Mouse (Mus musculus): ENCODE data around the gene Lrrc4. TPM values are rescaled to one million over a fixed set of nuclear protein-coding genes. Genes with fewer than 3 reads are reported as not detected.

Lrrc4 gene
- polyA plus RNA-seq, 1 experiment from 2014 or later, result 4.7 TPM

DNA sequence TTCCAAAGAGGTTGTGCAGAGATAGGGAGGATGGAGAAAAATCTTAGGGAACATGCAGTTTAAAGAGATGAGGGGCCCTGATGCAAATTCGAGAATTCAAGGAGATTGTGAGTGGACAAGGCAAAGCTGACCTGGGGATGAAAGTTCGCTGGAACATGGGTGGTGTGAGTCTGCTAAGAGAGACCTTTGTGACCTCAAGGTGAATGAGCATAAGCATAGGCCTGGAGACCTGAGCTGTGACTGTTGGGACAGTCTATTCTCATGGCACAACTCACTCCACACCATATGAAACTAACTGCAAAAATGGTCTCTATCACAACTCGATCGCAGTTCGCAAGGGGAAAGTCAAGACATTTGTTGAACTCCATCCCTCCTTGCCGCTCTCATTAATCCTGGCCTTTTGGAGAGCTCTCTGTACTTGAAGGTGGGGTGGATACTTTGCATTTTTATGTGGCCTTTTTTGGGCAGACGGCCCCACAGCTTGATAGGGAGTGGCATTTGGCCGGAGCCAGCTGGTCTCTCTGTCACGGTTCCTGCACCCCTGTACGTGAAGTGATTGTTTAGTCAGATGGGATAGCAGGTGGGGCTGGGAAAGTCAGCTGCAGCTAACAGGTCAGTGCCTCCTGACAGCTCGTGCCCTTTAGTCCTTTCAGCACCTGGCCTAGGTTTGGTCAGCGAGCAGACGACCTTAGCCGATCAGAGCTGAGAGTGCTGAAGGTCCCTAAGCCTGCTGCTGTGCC lies 83.4 kb downstream of the Lrrc4 start:
- DNase-seq (ENCODE audit: low spot score) (no peak), ATAC-seq (ENCODE audit: low FRiP score) (peak; percentile 35; the same call in 1 of the 2 replicates)
- Histone ChIP-seq H3K9me3 (ENCODE audit: control insufficient read depth, low read length) (no peaks in the 10 kb centered on the region), H3K4me2 (replicated peaks; ENCODE audit: low read depth, low read length) (no peak overlapping the region), H3K27ac (ENCODE audit: low read depth, low read length) (no peak overlapping the region), H3K4me3 (ENCODE audit: low read depth, low read length) (no peak overlapping the region), H3K36me3 (ENCODE audit: control insufficient read depth, insufficient read depth, low read length) (no peaks in the 10 kb centered on the region), H3K27me3 (ENCODE audit: control insufficient read depth, insufficient read depth, low read length) (no peaks in the 10 kb centered on the region), H3K4me1 (replicated peaks; ENCODE audit: control insufficient read depth, insufficient read depth, low read length) (no peaks in the 10 kb centered on the region), H3K9ac (ENCODE audit: low read depth, low read length) (no peak overlapping the region)
- WGBS, result 60% methylated on average over 14 of the region's 14 CpGs

DNA sequence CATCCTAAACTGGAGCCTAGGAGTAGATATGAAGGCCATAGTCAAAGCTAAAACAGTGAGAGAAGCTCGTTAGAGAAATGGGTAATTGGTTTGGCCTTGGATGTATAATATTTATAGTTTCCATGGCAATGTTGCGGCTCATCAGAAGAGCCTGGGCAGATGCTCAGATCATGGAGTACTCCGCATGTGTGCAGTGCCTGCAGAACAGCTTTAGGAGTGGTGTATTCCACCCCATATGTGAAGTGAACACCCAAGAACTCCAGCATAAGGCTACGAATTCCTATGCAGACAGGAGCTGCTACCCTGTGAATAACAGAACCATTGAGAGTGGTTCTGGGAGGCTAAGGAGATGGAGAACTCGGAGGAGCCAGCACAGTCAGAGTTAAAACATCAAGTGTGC lies 84.5 kb downstream of the Lrrc4 start:
- H3K4me1 ChIP-seq (replicated peaks; ENCODE audit: control insufficient read depth, insufficient read depth, low read length), result no peaks in the 10 kb centered on the region
- no peak overlapping the region for H3K27ac ChIP-seq (ENCODE audit: low read depth, low read length)
- H3K9me3 ChIP-seq (ENCODE audit: control insufficient read depth, low read length), result no peaks in the 10 kb centered on the region
- no peaks in the 10 kb centered on the region for H3K27me3 ChIP-seq (ENCODE audit: control insufficient read depth, insufficient read depth, low read length)
- H3K4me3 ChIP-seq (ENCODE audit: low read depth, low read length), result no peak overlapping the region
- H3K4me2 ChIP-seq (replicated peaks; ENCODE audit: low read depth, low read length), result no peak overlapping the region
- 95% methylated on average over 5 of the region's 5 CpGs for WGBS
- DNase-seq (ENCODE audit: low spot score), result no peak
- no peak overlapping the region for H3K9ac ChIP-seq (ENCODE audit: low read depth, low read length)
- ATAC-seq (ENCODE audit: low FRiP score), result no peak
- H3K36me3 ChIP-seq (ENCODE audit: control insufficient read depth, insufficient read depth, low read length), result no peaks in the 10 kb centered on the region

DNA sequence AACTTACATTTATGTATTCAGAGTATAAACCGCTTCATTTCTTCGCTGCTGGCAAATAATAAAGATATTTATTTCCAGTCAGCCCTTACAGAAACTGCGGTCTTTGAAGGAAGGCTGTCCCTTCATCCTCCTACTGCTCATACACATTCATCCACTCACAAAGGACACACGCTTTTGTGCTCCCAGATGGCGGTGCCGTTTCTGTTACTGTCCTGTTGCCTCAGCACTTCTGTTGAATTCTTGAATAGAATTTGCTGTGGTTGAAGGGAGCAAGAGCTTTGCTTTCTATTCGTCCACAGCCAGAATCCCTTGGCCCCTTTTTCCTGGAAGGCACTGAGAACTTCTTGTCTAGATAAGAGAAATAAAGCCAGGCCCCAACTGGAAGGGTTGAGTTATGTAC lies 85.7 kb downstream of the Lrrc4 start:
- H3K27me3 ChIP-seq (ENCODE audit: control insufficient read depth, insufficient read depth, low read length), result no peaks in the 10 kb centered on the region
- no peaks in the 10 kb centered on the region for H3K9me3 ChIP-seq (ENCODE audit: control insufficient read depth, low read length)
- H3K4me1 ChIP-seq (replicated peaks; ENCODE audit: control insufficient read depth, insufficient read depth, low read length), result no peaks in the 10 kb centered on the region
- no peak for ATAC-seq (ENCODE audit: low FRiP score)
- WGBS, result 82% methylated on average over 7 of the region's 7 CpGs
- no peaks in the 10 kb centered on the region for H3K36me3 ChIP-seq (ENCODE audit: control insufficient read depth, insufficient read depth, low read length)
- H3K4me2 ChIP-seq (replicated peaks; ENCODE audit: low read depth, low read length), result no peak overlapping the region
- H3K27ac ChIP-seq (ENCODE audit: low read depth, low read length), result no peak overlapping the region
- no peak overlapping the region for H3K9ac ChIP-seq (ENCODE audit: low read depth, low read length)
- DNase-seq (ENCODE audit: low spot score), result no peak
- no peak overlapping the region for H3K4me3 ChIP-seq (ENCODE audit: low read depth, low read length)

DNA sequence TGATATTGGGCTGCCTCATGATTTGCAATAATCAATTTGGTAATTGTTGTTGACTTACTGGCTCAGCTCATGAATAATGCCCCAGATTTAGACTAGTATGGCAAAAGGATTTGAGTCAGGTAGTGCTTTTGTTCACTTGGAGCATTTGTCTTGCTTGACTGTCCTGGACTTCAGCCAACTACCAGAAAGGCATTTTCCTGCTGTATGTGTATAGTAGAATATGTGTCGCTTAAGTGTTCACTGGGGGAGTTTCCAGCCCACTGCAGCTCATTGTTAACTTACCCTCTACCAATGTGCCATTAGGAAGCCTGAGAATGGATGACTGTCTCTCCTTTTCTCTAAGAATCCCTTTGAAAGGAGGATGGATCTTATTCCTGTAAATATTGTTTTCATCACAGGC lies 88.0 kb downstream of the Lrrc4 start:
- H3K36me3 ChIP-seq (ENCODE audit: control insufficient read depth, insufficient read depth, low read length), result no peaks in the 10 kb centered on the region
- ATAC-seq (ENCODE audit: low FRiP score) (no peak), DNase-seq (ENCODE audit: low spot score) (no peak)
- H3K9ac ChIP-seq (ENCODE audit: low read depth, low read length), result no peak overlapping the region
- no peak overlapping the region for H3K4me3 ChIP-seq (ENCODE audit: low read depth, low read length)
- 57% methylated on average over 1 of the region's 1 CpGs for whole genome bisulfite sequencing
- H3K9me3 ChIP-seq (ENCODE audit: control insufficient read depth, low read length), result no peaks in the 10 kb centered on the region
- H3K27me3 ChIP-seq (ENCODE audit: control insufficient read depth, insufficient read depth, low read length), result no peaks in the 10 kb centered on the region
- no peaks in the 10 kb centered on the region for H3K4me1 ChIP-seq (replicated peaks; ENCODE audit: control insufficient read depth, insufficient read depth, low read length)
- H3K4me2 ChIP-seq (replicated peaks; ENCODE audit: low read depth, low read length), result no peak overlapping the region
- H3K27ac ChIP-seq (ENCODE audit: low read depth, low read length), result no peak overlapping the region

DNA sequence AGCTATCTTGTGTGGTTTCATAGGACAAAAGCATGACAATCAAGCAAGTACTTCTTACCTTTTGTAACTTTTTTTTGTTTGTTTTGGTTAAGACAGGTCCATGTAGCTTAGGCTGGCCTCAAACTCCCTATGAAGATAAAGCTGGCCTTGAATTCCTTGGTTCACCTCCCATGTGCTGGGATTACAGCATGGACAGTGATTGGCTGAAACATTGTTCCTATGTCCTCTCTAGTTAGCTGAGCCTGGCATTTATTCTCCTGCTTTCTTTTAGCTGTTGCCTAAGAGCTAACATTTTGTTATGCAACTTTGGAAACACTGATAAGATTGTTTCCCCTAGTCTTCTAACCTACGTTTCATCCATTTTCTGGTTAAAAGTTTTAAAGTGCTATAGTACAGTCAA lies 93.9 kb downstream of the Lrrc4 start:
- Histone ChIP-seq H3K9ac (ENCODE audit: low read depth, low read length) (no peak overlapping the region), H3K4me3 (ENCODE audit: low read depth, low read length) (no peak overlapping the region), H3K4me2 (replicated peaks; ENCODE audit: low read depth, low read length) (no peak overlapping the region), H3K27me3 (ENCODE audit: control insufficient read depth, insufficient read depth, low read length) (no peaks in the 10 kb centered on the region), H3K9me3 (ENCODE audit: control insufficient read depth, low read length) (no peaks in the 10 kb centered on the region), H3K4me1 (replicated peaks; ENCODE audit: control insufficient read depth, insufficient read depth, low read length) (no peaks in the 10 kb centered on the region), H3K27ac (ENCODE audit: low read depth, low read length) (no peak overlapping the region), H3K36me3 (ENCODE audit: control insufficient read depth, insufficient read depth, low read length) (no peaks in the 10 kb centered on the region)
- no peak for ATAC-seq (ENCODE audit: low FRiP score)
- no peak for DNase-seq (ENCODE audit: low spot score)
- 90% methylated on average over 1 of the region's 1 CpGs for WGBS

DNA sequence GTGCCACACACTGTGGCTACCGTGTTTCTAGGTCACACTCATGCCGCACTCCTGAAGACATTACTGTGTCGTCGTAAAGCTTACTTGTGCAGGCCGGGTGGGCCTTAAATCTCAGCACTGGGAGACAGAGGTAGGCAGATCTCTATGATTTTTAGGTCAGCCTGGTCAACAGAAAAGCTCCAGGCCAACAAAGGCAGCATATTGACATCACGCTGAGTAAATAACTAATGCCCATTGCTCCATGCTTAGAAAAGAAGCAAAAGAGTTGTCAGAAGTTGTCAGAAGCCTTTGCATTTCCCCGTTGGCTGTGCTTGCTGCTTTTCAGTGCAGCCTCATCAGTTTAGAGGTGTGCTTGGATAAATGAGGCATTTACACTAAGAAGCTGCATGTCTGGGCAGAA lies 94.9 kb downstream of the Lrrc4 start:
- Histone ChIP-seq H3K4me3 (ENCODE audit: low read depth, low read length) (no peak overlapping the region), H3K4me2 (replicated peaks; ENCODE audit: low read depth, low read length) (no peak overlapping the region), H3K27me3 (ENCODE audit: control insufficient read depth, insufficient read depth, low read length) (no peaks in the 10 kb centered on the region), H3K36me3 (ENCODE audit: control insufficient read depth, insufficient read depth, low read length) (no peaks in the 10 kb centered on the region), H3K27ac (ENCODE audit: low read depth, low read length) (no peak overlapping the region), H3K4me1 (replicated peaks; ENCODE audit: control insufficient read depth, insufficient read depth, low read length) (no peaks in the 10 kb centered on the region), H3K9ac (ENCODE audit: low read depth, low read length) (no peak overlapping the region), H3K9me3 (ENCODE audit: control insufficient read depth, low read length) (no peaks in the 10 kb centered on the region)
- no peak for DNase-seq (ENCODE audit: low spot score)
- WGBS, result 82% methylated on average over 7 of the region's 7 CpGs
- no peak for ATAC-seq (ENCODE audit: low FRiP score)

DNA sequence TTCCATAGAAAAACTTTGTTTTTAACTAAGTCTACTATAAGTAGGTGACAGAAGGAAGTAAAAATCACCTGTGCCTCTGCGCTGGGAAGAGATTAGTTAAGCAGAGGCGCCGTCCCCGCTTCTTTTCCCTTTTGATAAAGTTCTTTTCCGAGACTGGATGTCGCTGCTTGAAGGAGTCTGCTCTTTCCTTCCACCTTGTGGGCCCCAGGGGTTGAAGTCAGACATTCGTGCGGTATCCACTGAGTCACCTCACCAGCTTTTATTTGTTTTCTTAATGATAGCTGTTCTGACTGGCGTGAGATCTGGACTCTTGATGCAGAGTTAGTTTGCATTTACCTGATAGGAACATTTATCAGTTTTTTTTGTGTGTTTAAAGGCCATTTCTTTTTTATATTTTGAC lies 96.4 kb downstream of the Lrrc4 start:
- H3K4me3 ChIP-seq (ENCODE audit: low read depth, low read length), result no peak overlapping the region
- H3K9ac ChIP-seq (ENCODE audit: low read depth, low read length), result no peak overlapping the region
- no peak for ATAC-seq (ENCODE audit: low FRiP score)
- WGBS, result 86% methylated on average over 9 of the region's 9 CpGs
- no peak overlapping the region for H3K27ac ChIP-seq (ENCODE audit: low read depth, low read length)
- DNase-seq (ENCODE audit: low spot score), result no peak
- no peaks in the 10 kb centered on the region for H3K9me3 ChIP-seq (ENCODE audit: control insufficient read depth, low read length)
- no peaks in the 10 kb centered on the region for H3K27me3 ChIP-seq (ENCODE audit: control insufficient read depth, insufficient read depth, low read length)
- H3K4me2 ChIP-seq (replicated peaks; ENCODE audit: low read depth, low read length), result no peak overlapping the region
- no peaks in the 10 kb centered on the region for H3K4me1 ChIP-seq (replicated peaks; ENCODE audit: control insufficient read depth, insufficient read depth, low read length)
- H3K36me3 ChIP-seq (ENCODE audit: control insufficient read depth, insufficient read depth, low read length), result no peaks in the 10 kb centered on the region

DNA sequence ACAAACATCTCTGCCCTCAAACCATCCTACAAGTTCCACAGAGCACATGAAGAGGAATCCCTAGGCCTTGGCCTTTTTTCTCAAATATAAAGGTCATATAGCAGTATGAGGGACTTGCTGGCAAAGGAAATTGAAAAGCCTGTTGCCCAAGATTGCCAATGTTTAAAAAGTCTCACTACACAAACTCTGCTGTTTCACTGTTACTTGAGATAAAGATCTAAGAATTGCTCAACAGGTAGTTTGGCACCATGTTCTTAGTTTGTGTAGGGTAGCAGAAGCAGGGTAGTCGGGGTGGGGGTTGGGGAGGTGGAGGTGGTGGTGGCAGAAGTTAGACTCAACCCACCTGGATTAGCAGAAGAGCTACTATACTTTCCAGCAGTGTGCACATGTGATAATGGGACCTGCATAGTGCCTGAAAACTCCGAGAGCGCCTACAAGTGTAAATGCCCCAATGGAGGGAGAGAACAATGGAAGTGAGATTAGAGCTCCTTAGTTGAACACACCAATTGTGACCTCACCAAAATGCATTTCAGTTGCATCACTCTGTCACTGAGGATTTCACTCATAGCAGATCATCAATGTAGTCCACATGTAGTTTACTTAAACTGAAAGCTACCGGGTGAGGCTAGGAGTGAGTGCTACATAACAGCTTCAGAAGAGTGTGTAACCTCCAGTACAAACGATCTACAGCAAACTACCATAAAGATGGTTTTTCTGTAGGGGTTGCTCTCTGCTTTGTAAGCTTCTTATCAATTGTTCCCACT lies 97.5 kb downstream of the Lrrc4 start:
- Histone ChIP-seq H3K27ac (ENCODE audit: low read depth, low read length) (no peak overlapping the region), H3K4me2 (replicated peaks; ENCODE audit: low read depth, low read length) (no peak overlapping the region), H3K4me3 (ENCODE audit: low read depth, low read length) (no peak overlapping the region), H3K36me3 (ENCODE audit: control insufficient read depth, insufficient read depth, low read length) (no peaks in the 10 kb centered on the region), H3K4me1 (replicated peaks; ENCODE audit: control insufficient read depth, insufficient read depth, low read length) (peaks cover 5% of the 10 kb centered on the region; the same call in 1 of the 2 replicates), H3K9me3 (ENCODE audit: control insufficient read depth, low read length) (no peaks in the 10 kb centered on the region), H3K27me3 (ENCODE audit: control insufficient read depth, insufficient read depth, low read length) (no peaks in the 10 kb centered on the region), H3K9ac (ENCODE audit: low read depth, low read length) (no peak overlapping the region)
- 88% methylated on average over 5 of the region's 5 CpGs for WGBS
- ATAC-seq (ENCODE audit: low FRiP score) (no peak), DNase-seq (ENCODE audit: low spot score) (no peak)

DNA sequence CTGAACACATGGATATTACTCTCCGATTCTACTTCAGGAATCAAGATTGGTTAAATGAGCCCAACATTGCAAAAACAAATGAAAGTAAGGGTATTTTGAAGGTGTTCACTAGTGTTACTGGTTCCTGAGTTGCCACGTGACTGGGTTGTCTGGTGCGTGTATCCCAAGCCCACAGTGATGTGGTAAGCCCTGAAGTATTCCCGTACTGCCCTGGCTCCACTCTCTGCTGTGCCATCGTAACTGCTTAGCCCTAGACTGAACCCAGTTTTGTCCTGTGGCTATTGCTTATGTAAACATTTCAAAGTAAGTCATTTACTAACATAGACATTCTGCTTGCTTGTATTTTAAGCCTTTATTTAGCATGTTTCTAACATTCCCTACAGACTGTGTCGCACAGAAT lies 100.3 kb downstream of the Lrrc4 start:
- peaks cover 5% of the 10 kb centered on the region; the same call in 1 of the 2 replicates for H3K4me1 ChIP-seq (replicated peaks; ENCODE audit: control insufficient read depth, insufficient read depth, low read length)
- no peak overlapping the region for H3K4me2 ChIP-seq (replicated peaks; ENCODE audit: low read depth, low read length)
- H3K4me3 ChIP-seq (ENCODE audit: low read depth, low read length), result no peak overlapping the region
- ATAC-seq (ENCODE audit: low FRiP score), result no peak
- no peaks in the 10 kb centered on the region for H3K27me3 ChIP-seq (ENCODE audit: control insufficient read depth, insufficient read depth, low read length)
- no peaks in the 10 kb centered on the region for H3K36me3 ChIP-seq (ENCODE audit: control insufficient read depth, insufficient read depth, low read length)
- 96% methylated on average over 6 of the region's 6 CpGs for WGBS
- no peaks in the 10 kb centered on the region for H3K9me3 ChIP-seq (ENCODE audit: control insufficient read depth, low read length)
- DNase-seq (ENCODE audit: low spot score), result no peak
- no peak overlapping the region for H3K9ac ChIP-seq (ENCODE audit: low read depth, low read length)
- no peak overlapping the region for H3K27ac ChIP-seq (ENCODE audit: low read depth, low read length)

All from hindbrain, embryonic 11.5 days (tissue).